Mouse (Mus musculus) CH12.LX (cell line): ENCODE data around the gene Ap5b1. TPM values are rescaled to one million over a fixed set of nuclear protein-coding genes. Genes with fewer than 3 reads are reported as not detected.

Experiments used
- DNase-seq: peaks from one replicate; pipeline ENCODE4 v3.0.0-alpha.2; 2013; ENCODE audit errors: extremely low read depth
- H3K27ac ChIP-seq: 2 replicates; pipeline ENCODE4 v1.5.1; 2012; ENCODE audit warnings: low read depth, mild to moderate bottlenecking, control low read depth, moderate library complexity; ENCODE audit not compliant: insufficient read depth
- H3K27me3 ChIP-seq: replicated peaks from 2 replicates; pipeline ENCODE3; 2012; ENCODE audit warnings: inconsistent platforms
- H3K36me3 ChIP-seq, 2 experiments: replicated peaks in 1 of 2; 2 replicates each; pipeline versions ENCODE3 to v1.6.1; 2012; ENCODE audit warnings: inconsistent platforms in 1 of 2, low read length in 1 of 2, mild to moderate bottlenecking in 1 of 2, mixed read lengths in 1 of 2, moderate library complexity in 1 of 2; ENCODE audit not compliant: control insufficient read depth in 1 of 2, insufficient read depth in 1 of 2
- H3K4me1 ChIP-seq, 2 experiments: 2 replicates each; pipeline ENCODE4 v1.6.1; 2012; ENCODE audit warnings: inconsistent platforms in 1 of 2, moderate library complexity in 1 of 2; ENCODE audit not compliant: insufficient read depth in 2 of 2, control insufficient read depth in 1 of 2
- H3K4me2 ChIP-seq: 2 replicates; pipeline ENCODE4 v1.6.1; 2012; ENCODE audit warnings: low read depth, mild to moderate bottlenecking, control low read depth; ENCODE audit not compliant: poor library complexity, insufficient read depth, severe bottlenecking
- H3K4me3 ChIP-seq, 3 experiments: fragments of 150-350 bp in 1 of 3; sonication (generic) in 1 of 3; replicated peaks in 1 of 3; 2 replicates each; pipeline versions ENCODE3 to v1.5.1; 2011 to 2012; ENCODE audit warnings: low read depth in 2 of 3, low read length in 2 of 3, mild to moderate bottlenecking in 2 of 3, moderate library complexity in 2 of 3, control low read depth in 1 of 3, improper control_type of control experiment in 1 of 3, inconsistent platforms in 1 of 3, mixed read lengths in 1 of 3; ENCODE audit not compliant: poor library complexity in 1 of 3
- H3K79me2 ChIP-seq: replicated peaks from 2 replicates; pipeline ENCODE4 v1.6.1; 2012; ENCODE audit warnings: mild to moderate bottlenecking, moderate library complexity; ENCODE audit not compliant: control insufficient read depth, poor library complexity, insufficient read depth, severe bottlenecking; ENCODE audit errors: extremely low read depth
- H3K9ac ChIP-seq: 2 replicates; pipeline ENCODE4 v1.6.1; 2012; ENCODE audit warnings: low read depth, mild to moderate bottlenecking, control low read depth, moderate library complexity; ENCODE audit not compliant: insufficient read depth
- H3K9me3 ChIP-seq: replicated peaks from 2 replicates; pipeline ENCODE3; 2012; ENCODE audit warnings: low read length, inconsistent platforms, mixed read lengths
- CHD1 ChIP-seq: IDR thresholded peaks from 2 replicates; pipeline ENCODE4 v1.6.1; 2012; ENCODE audit warnings: low read depth, low read length, improper control_type of control experiment, inconsistent platforms
- CTCF ChIP-seq, 2 experiments: IDR thresholded peaks in 1 of 2; conservative IDR thresholded peaks in 1 of 2; 2 replicates each; pipeline ENCODE4 v1.5.1; 2011 to 2012; ENCODE audit warnings: low read depth in 2 of 2, low read length in 2 of 2, improper control_type of control experiment in 1 of 2, inconsistent platforms in 1 of 2, mild to moderate bottlenecking in 1 of 2, moderate library complexity in 1 of 2
- ETS1 ChIP-seq: conservative IDR thresholded peaks from 2 replicates; pipeline ENCODE4 v1.6.1; 2012; ENCODE audit warnings: low read depth, mild to moderate bottlenecking, inconsistent platforms, low read length, improper control_type of control experiment, moderate library complexity
- GABPA ChIP-seq: IDR thresholded peaks from 2 replicates; pipeline ENCODE4 v1.6.1; 2012; ENCODE audit warnings: low read depth, low read length, improper control_type of control experiment, inconsistent platforms; ENCODE audit not compliant: insufficient replicate concordance
- HCFC1 ChIP-seq: IDR thresholded peaks from 2 replicates; pipeline ENCODE4 v1.6.1; 2012; ENCODE audit warnings: low read depth, mild to moderate bottlenecking, inconsistent platforms, low read length, improper control_type of control experiment
- IRF4 ChIP-seq: IDR thresholded peaks from 2 replicates; pipeline ENCODE4 v1.6.1; 2014; ENCODE audit warnings: low read depth, mild to moderate bottlenecking, inconsistent platforms, low read length, improper control_type of control experiment
- KAT2A ChIP-seq: IDR thresholded peaks from 2 replicates; pipeline ENCODE4 v1.6.1; 2012; ENCODE audit warnings: low read length, improper control_type of control experiment, inconsistent platforms; ENCODE audit not compliant: insufficient replicate concordance
- MAFK ChIP-seq: IDR thresholded peaks from 2 replicates; pipeline ENCODE4 v1.6.1; 2011; ENCODE audit warnings: low read length, improper control_type of control experiment; ENCODE audit not compliant: insufficient replicate concordance
- MAX ChIP-seq: IDR thresholded peaks from 2 replicates; pipeline ENCODE4 v1.6.1; 2011; ENCODE audit warnings: low read length, improper control_type of control experiment
- MEF2A ChIP-seq: IDR thresholded peaks from 2 replicates; pipeline ENCODE4 v1.6.1; 2014; ENCODE audit warnings: low read depth, mild to moderate bottlenecking, inconsistent platforms, low read length, improper control_type of control experiment, borderline replicate concordance
- MYC ChIP-seq: IDR thresholded peaks from 2 replicates; pipeline ENCODE4 v1.6.1; 2011; ENCODE audit warnings: low read depth, mild to moderate bottlenecking, improper control_type of control experiment, low read length
- NELFE ChIP-seq: IDR thresholded peaks from 2 replicates; pipeline ENCODE4 v1.6.1; 2011; ENCODE audit warnings: low read depth, low read length, improper control_type of control experiment
- NRF1 ChIP-seq: IDR thresholded peaks from 2 replicates; pipeline ENCODE4 v1.6.1; 2014; ENCODE audit warnings: low read depth, mild to moderate bottlenecking, inconsistent platforms, low read length, improper control_type of control experiment, moderate library complexity
- POLR2A ChIP-seq: IDR thresholded peaks from 2 replicates; pipeline ENCODE4 v1.6.1; 2011; ENCODE audit warnings: low read depth, mild to moderate bottlenecking, improper control_type of control experiment, low read length
- POLR2AphosphoS2 ChIP-seq: IDR thresholded peaks from 2 replicates; pipeline ENCODE4 v1.6.1; 2011; ENCODE audit warnings: low read depth, low read length, improper control_type of control experiment
- RAD21 ChIP-seq: IDR thresholded peaks from 2 replicates; pipeline ENCODE4 v1.6.1; 2011; ENCODE audit warnings: low read depth, mild to moderate bottlenecking, low read length, improper control_type of control experiment, moderate library complexity
- SIN3A ChIP-seq: IDR thresholded peaks from 2 replicates; pipeline ENCODE4 v1.6.1; 2012; ENCODE audit warnings: low read length, improper control_type of control experiment, inconsistent platforms
- SMC3 ChIP-seq: IDR thresholded peaks from 2 replicates; pipeline ENCODE4 v1.6.1; 2011; ENCODE audit warnings: low read depth, low read length, improper control_type of control experiment
- TBP ChIP-seq: conservative IDR thresholded peaks from 2 replicates; pipeline ENCODE4 v1.6.1; 2011; ENCODE audit warnings: low read depth, low read length, improper control_type of control experiment
- UBTF ChIP-seq: IDR thresholded peaks from 2 replicates; pipeline ENCODE4 v1.6.1; 2012; ENCODE audit warnings: low read depth, mild to moderate bottlenecking, inconsistent platforms, low read length, improper control_type of control experiment, moderate library complexity
- USF1 ChIP-seq: IDR thresholded peaks from 2 replicates; pipeline ENCODE4 v1.6.1; 2014; ENCODE audit warnings: low read depth, mild to moderate bottlenecking, inconsistent platforms, low read length, improper control_type of control experiment
- ZC3H11A ChIP-seq: IDR thresholded peaks from 2 replicates; pipeline ENCODE4 v1.6.1; 2012; ENCODE audit warnings: low read depth, mild to moderate bottlenecking, inconsistent platforms, low read length, improper control_type of control experiment
- ZMIZ1 ChIP-seq: IDR thresholded peaks from 2 replicates; pipeline ENCODE4 v1.6.1; 2012; ENCODE audit warnings: low read depth, mild to moderate bottlenecking, inconsistent platforms, low read length, improper control_type of control experiment
- dilution Hi-C: fragments of 300-500 bp; cut with MboI; formaldehyde crosslinking; loops from 2 replicates; pipeline ENCODE4 v1.14.3; 2020; ENCODE audit warnings: low sequenced_read_pairs; ENCODE audit not compliant: extremely low pct_unique_long_range_greater_than_20kb, extremely low pct_ligation_motif_present
- in situ Hi-C: fragments of 300-500 bp; cut with MboI; formaldehyde crosslinking; loops from 3 replicates; pipeline ENCODE4 v1.14.3; 2019; ENCODE audit warnings: low sequenced_read_pairs, low pct_ligation_motif_present, low pct_unique_long_range_greater_than_20kb, mixed read lengths
- polyA plus RNA-seq: library from polyadenylated mRNA; unstranded; fragments of >175 nt; gene quantifications from 2 replicates; pipeline ENCODE4 v1.2.1, GENCODE M21; 2012; ENCODE audit warnings: low read depth; ENCODE audit not compliant: insufficient read length
- total RNA-seq, 2 experiments: library from RNA; depleted of rRNA; stranded (reverse); fragments of 300-350 nt in 1 of 2; fragments of >200 nt in 1 of 2; gene quantifications; 2 replicates each; pipeline ENCODE4 v1.2.3; 2012 to 2014

Gene Ap5b1
- total and polyA plus RNA-seq, 3 experiments = 3.6 to 9.6 (median 8.5) TPM

GRCm38 (mm10) chr19:5579971-5580370 lies 12.1 kb downstream of the Ap5b1 start:
- no peak overlapping the region for H3K4me3 ChIP-seq
- DNase-seq = no peak
- H3K27ac ChIP-seq = no peak overlapping the region
- H3K4me2 ChIP-seq = no peak overlapping the region
- H3K9me3 ChIP-seq = no peaks in the 10 kb centered on the region
- H3K79me2 ChIP-seq = no peaks in the 10 kb centered on the region
- no peaks in the 10 kb centered on the region for H3K36me3 ChIP-seq
- TF ChIP-seq GABPA = no peak
- no peak for TF ChIP-seq ETS1
- no peak for TF ChIP-seq USF1
- TF ChIP-seq NRF1 = no peak
- no peak for TF ChIP-seq MEF2A
- TF ChIP-seq HCFC1 = no peak
- TF ChIP-seq MAFK = no peak
- no peak for TF ChIP-seq ZMIZ1
- no peak for TF ChIP-seq RAD21
- no peak for TF ChIP-seq POLR2AphosphoS2
- dilution Hi-C loops = no loop called here
- H3K9ac ChIP-seq = no peak overlapping the region
- H3K27me3 ChIP-seq = peaks cover 12% of the 10 kb centered on the region
- in situ Hi-C loops = no loop called here
- H3K4me1 ChIP-seq = no peaks in the 10 kb centered on the region

GRCm38 (mm10) chr19:5580776-5581175 lies 13.0 kb downstream of the Ap5b1 start:
- in situ Hi-C loops (no loop called here), dilution Hi-C loops (no loop called here)
- TF ChIP-seq NELFE (no peak), IRF4 (no peak), RAD21 (no peak), MEF2A (no peak), POLR2A (no peak)
- Histone ChIP-seq H3K36me3 (no peaks in the 10 kb centered on the region), H3K27ac (no peak overlapping the region), H3K9ac (no peak overlapping the region), H3K4me1 (no peaks in the 10 kb centered on the region), H3K4me3 (no peak overlapping the region), H3K79me2 (no peaks in the 10 kb centered on the region), H3K4me2 (no peak overlapping the region), H3K27me3 (peaks cover 16% of the 10 kb centered on the region), H3K9me3 (no peaks in the 10 kb centered on the region)
- DNase-seq = no peak

- Histone ChIP-seq H3K4me2 (no peak overlapping the region), H3K27ac (no peak overlapping the region), H3K4me3 (no peak overlapping the region), H3K79me2 (no peaks in the 10 kb centered on the region), H3K9me3 (no peaks in the 10 kb centered on the region), H3K36me3 (no peaks in the 10 kb centered on the region), H3K27me3 (peaks cover 20% of the 10 kb centered on the region), H3K4me1 (no peaks in the 10 kb centered on the region), H3K9ac (no peak overlapping the region)
- in situ Hi-C loops = no loop called here
- dilution Hi-C loops = no loop called here
- DNase-seq = no peak
- no peak for TF ChIP-seq SMC3
- TF ChIP-seq USF1 = no peak
- TF ChIP-seq GABPA = no peak
- TF ChIP-seq ETS1 = no peak
- no peak for TF ChIP-seq POLR2AphosphoS2
- TF ChIP-seq CHD1 = no peak
- TF ChIP-seq NELFE = no peak
- TF ChIP-seq SIN3A = no peak
- no peak for TF ChIP-seq KAT2A
- no peak for TF ChIP-seq UBTF
- TF ChIP-seq NRF1 = no peak
- no peak for TF ChIP-seq RAD21
- TF ChIP-seq ZMIZ1 = no peak
- TF ChIP-seq CTCF (conservative IDR thresholded peaks at IDR 0.05 in 1 of 2, IDR thresholded peaks at IDR 0.05 in 1 of 2; ENCODE audit: low read depth in 2 of 2, low read length in 2 of 2) = no peak
- TF ChIP-seq MYC = no peak
- TF ChIP-seq HCFC1 = no peak
- TF ChIP-seq MAX = no peak
- TF ChIP-seq TBP = no peak
- TF ChIP-seq ZC3H11A = no peak
- TF ChIP-seq POLR2A = no peak
These were observed 14.2 kb downstream of the Ap5b1 start for GRCm38 (mm10) chr19:5581995-5582394.
